Mouse (Mus musculus) lung, embryonic 16.5 days (tissue): Measurements from ENCODE around the gene Agpat2. TPM values are rescaled to one million over a fixed set of nuclear protein-coding genes. Genes with fewer than 3 reads are reported as not detected.

Experiments
- ATAC-seq: fragments of 200-750 bp; cut with Nextera tagmentation; 2 replicates; pipeline ENCODE4 v1.8.0; 2017; ENCODE audit warnings: low read depth, mild to moderate bottlenecking, moderate library complexity
- H3K27ac ChIP-seq: fragments of 300-500 bp; sonication (generic); 2 replicates; pipeline ENCODE4 v1.5.1; 2014; ENCODE audit warnings: mild to moderate bottlenecking, control low read depth, low read length
- H3K27me3 ChIP-seq: fragments of 300-500 bp; sonication (generic); 2 replicates; pipeline ENCODE4 v1.6.1; 2014; ENCODE audit warnings: low read depth, low read length, mixed read lengths; ENCODE audit not compliant: control insufficient read depth, insufficient read depth
- H3K36me3 ChIP-seq: fragments of 300-500 bp; sonication (generic); 2 replicates; pipeline ENCODE4 v1.6.1; 2014; ENCODE audit warnings: low read length; ENCODE audit not compliant: control insufficient read depth, insufficient read depth
- H3K4me1 ChIP-seq: fragments of 300-500 bp; sonication (generic); replicated peaks from 2 replicates; pipeline ENCODE4 v1.6.1; 2014; ENCODE audit warnings: low read length, mixed read lengths; ENCODE audit not compliant: control insufficient read depth, insufficient read depth
- H3K4me2 ChIP-seq: fragments of 300-500 bp; sonication (generic); 2 replicates; pipeline ENCODE4 v1.6.1; 2014; ENCODE audit warnings: low read depth, low read length, control low read depth
- H3K4me3 ChIP-seq: fragments of 300-500 bp; sonication (generic); 2 replicates; pipeline ENCODE4 v1.5.1; 2014; ENCODE audit warnings: mild to moderate bottlenecking, low read length, control low read depth
- H3K9ac ChIP-seq: fragments of 300-500 bp; sonication (generic); 2 replicates; pipeline ENCODE4 v1.6.1; 2014; ENCODE audit warnings: low read length, control low read depth
- H3K9me3 ChIP-seq: fragments of 300-500 bp; sonication (generic); 2 replicates; pipeline ENCODE4 v1.6.1; 2016; ENCODE audit warnings: low read length; ENCODE audit not compliant: control insufficient read depth
- WGBS: fragments of 180-500 bp; shearing (Covaris S2); extraction: QIAGEN DNeasy Blood & Tissue Kit; methylation state at CpG from one replicate; pipeline ENCODE4 v1.1.7; 2014; 5-methylcytosine and 5-hydroxymethylcytosine counted together
- polyA plus RNA-seq: library from polyadenylated mRNA; unstranded; fragments of >200 nt; fragmentation: Nextera tagmentation; extraction: Ambion mirVana; gene quantifications from 2 replicates; pipeline ENCODE4 v1.2.1, GENCODE M21; 2015

The Agpat2 gene
- polyA plus RNA-seq, 1 experiment from 2014 or later, result 43.0 TPM

DNA sequence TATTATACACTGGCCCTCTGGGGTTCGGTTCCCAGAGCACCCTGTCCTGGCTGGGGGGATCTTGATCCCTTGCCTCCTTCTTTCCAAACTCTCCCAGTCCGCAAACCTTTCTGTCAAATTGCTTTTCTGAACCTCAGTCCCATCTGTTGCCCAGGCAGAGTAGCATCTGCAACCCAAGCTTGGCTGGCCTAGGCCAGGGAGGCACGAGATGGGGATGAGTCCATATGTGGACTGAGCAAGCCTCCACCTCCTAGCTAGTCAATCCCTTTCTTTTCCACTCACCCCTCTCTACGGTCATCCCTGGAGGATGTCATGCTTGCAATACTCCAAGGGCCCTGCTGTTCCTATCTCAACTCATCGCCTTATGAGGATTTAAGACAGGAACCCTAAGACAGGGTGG lies 1.6 kb downstream of the Agpat2 start:
- ATAC-seq, result no peak
- peaks cover 31% of the 10 kb centered on the region for H3K4me1 ChIP-seq

DNA sequence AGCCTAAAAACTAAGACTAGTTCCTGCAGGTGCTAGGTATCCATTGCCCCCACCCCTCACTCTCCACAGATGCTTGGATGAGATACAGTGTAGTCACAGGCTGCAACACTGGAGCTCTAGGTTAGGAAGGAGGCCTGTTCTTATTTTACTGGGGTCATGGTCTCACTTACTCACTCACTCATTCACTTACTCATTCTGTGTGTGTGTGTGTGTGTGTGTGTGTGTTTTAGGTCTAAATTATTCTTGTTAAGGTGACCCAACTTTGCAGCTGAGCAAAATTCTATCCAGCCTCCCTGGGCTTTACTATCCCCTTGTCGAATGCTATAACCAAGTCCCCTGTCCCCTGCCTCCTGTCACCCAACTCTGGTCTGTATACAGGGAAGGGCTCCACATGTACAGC lies 2.6 kb downstream of the Agpat2 start:
- Histone ChIP-seq H3K36me3 (no peaks in the 10 kb centered on the region), H3K4me2 (no peak overlapping the region), H3K9ac (no peak overlapping the region), H3K27me3 (no peaks in the 10 kb centered on the region), H3K27ac (no peak overlapping the region), H3K4me3 (no peak overlapping the region), H3K9me3 (no peaks in the 10 kb centered on the region), H3K4me1 (peaks cover 20% of the 10 kb centered on the region)
- WGBS, result 78% methylated on average over 1 of the region's 1 CpGs
- ATAC-seq, result no peak

More for the DNA sequence above, 1.6 kb downstream of the Agpat2 start:
- no peak overlapping the region for H3K27ac ChIP-seq
- H3K4me3 ChIP-seq, result peak overlapping the region; percentile 78
- H3K9ac ChIP-seq, result peak overlapping the region; percentile 87
- H3K9me3 ChIP-seq, result no peaks in the 10 kb centered on the region
- peak overlapping the region; percentile 80 for H3K4me2 ChIP-seq
- WGBS, result 84% methylated on average over 5 of the region's 5 CpGs
- H3K27me3 ChIP-seq, result no peaks in the 10 kb centered on the region
- no peaks in the 10 kb centered on the region for H3K36me3 ChIP-seq

GRCm38 (mm10) chr2:26600664-26601063 lies 3.6 kb downstream of the Agpat2 start:
- Histone ChIP-seq H3K9me3 (no peaks in the 10 kb centered on the region), H3K27me3 (no peaks in the 10 kb centered on the region), H3K4me3 (no peak overlapping the region), H3K4me1 (peaks cover 14% of the 10 kb centered on the region), H3K36me3 (peaks cover 4% of the 10 kb centered on the region), H3K4me2 (no peak overlapping the region), H3K27ac (no peak overlapping the region), H3K9ac (no peak overlapping the region)
- WGBS, result 87% methylated on average over 2 of the region's 2 CpGs
- ATAC-seq, result no peak

DNA sequence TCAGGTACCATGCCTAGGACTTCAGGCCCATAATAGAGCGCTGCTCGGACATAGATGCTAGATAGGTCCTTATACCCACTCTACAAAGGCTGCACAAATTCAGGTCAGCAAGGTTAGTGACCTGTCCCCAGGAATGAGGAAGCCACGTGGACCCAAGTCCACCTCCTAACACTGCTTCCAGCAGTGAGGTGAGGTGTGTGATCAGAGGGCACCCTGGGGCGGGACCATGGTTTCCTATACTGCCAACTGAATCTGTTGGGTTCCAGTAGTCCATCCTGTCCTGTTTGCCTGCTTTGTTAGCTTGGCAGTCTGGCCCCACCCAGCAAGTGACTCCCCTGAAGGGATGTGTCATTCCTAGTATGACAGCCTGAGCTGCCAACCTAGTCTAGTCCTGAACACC lies 4.3 kb downstream of the Agpat2 start:
- Histone ChIP-seq H3K9ac (no peak overlapping the region), H3K9me3 (no peaks in the 10 kb centered on the region), H3K36me3 (peaks cover 4% of the 10 kb centered on the region), H3K27me3 (no peaks in the 10 kb centered on the region), H3K4me1 (peaks cover 14% of the 10 kb centered on the region), H3K4me2 (no peak overlapping the region), H3K4me3 (no peak overlapping the region), H3K27ac (no peak overlapping the region)
- 85% methylated on average over 4 of the region's 4 CpGs for WGBS
- no peak for ATAC-seq

DNA sequence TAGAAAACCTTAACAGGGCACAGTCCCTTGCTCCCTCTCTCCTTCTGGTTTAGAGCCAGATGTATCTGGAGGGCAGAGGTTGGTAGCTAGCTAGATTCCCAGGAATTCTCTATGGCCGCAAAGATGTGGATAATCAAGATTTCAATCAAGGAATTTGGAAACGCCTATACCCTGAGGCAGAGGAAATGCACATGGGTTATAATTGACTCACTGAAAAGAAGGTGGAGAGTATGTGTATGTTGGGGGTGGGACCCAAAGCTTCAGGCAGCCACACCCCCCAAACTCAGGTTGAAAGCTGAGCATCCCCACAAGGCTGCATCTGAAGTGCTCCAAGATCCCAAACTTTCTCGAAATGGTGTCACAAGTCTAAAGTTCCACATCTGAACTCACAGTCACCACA lies 5.8 kb downstream of the Agpat2 start:
- no peak overlapping the region for H3K4me2 ChIP-seq
- H3K27me3 ChIP-seq, result no peaks in the 10 kb centered on the region
- peaks cover 9% of the 10 kb centered on the region for H3K36me3 ChIP-seq
- WGBS, result 68% methylated on average over 3 of the region's 3 CpGs
- no peak overlapping the region for H3K4me3 ChIP-seq
- no peak overlapping the region for H3K27ac ChIP-seq
- no peaks in the 10 kb centered on the region for H3K9me3 ChIP-seq
- ATAC-seq, result no peak
- peaks cover 11% of the 10 kb centered on the region for H3K4me1 ChIP-seq
- H3K9ac ChIP-seq, result no peak overlapping the region

- H3K4me1 ChIP-seq, result peaks cover 5% of the 10 kb centered on the region
- ATAC-seq, result no peak
- no peak overlapping the region for H3K4me3 ChIP-seq
- no peak overlapping the region for H3K27ac ChIP-seq
- H3K9me3 ChIP-seq, result no peaks in the 10 kb centered on the region
- WGBS, result 81% methylated on average over 2 of the region's 2 CpGs
- H3K4me2 ChIP-seq, result no peak overlapping the region
- peaks cover 9% of the 10 kb centered on the region for H3K36me3 ChIP-seq
- no peaks in the 10 kb centered on the region for H3K27me3 ChIP-seq
- no peak overlapping the region for H3K9ac ChIP-seq
Measured at GRCm38 (mm10) chr2:26597810-26598209, 6.4 kb downstream of the Agpat2 start.

- no peak overlapping the region for H3K27ac ChIP-seq
- no peaks in the 10 kb centered on the region for H3K4me1 ChIP-seq
- no peak for ATAC-seq
- H3K4me2 ChIP-seq, result no peak overlapping the region
- H3K36me3 ChIP-seq, result peaks cover 13% of the 10 kb centered on the region
- no peaks in the 10 kb centered on the region for H3K9me3 ChIP-seq
- H3K4me3 ChIP-seq, result no peak overlapping the region
- H3K27me3 ChIP-seq, result no peaks in the 10 kb centered on the region
- 88% methylated on average over 3 of the region's 3 CpGs for WGBS
- H3K9ac ChIP-seq, result no peak overlapping the region
Measured at GRCm38 (mm10) chr2:26596898-26597297, 7.3 kb downstream of the Agpat2 start.

- H3K27me3 ChIP-seq, result no peaks in the 10 kb centered on the region
- no peak overlapping the region for H3K4me3 ChIP-seq
- H3K4me1 ChIP-seq, result peaks cover 8% of the 10 kb centered on the region
- no peak overlapping the region for H3K4me2 ChIP-seq
- WGBS, result 77% methylated on average over 11 of the region's 11 CpGs
- H3K9ac ChIP-seq, result no peak overlapping the region
- H3K9me3 ChIP-seq, result no peaks in the 10 kb centered on the region
- no peak overlapping the region for H3K27ac ChIP-seq
- no peak for ATAC-seq
- peaks cover 17% of the 10 kb centered on the region for H3K36me3 ChIP-seq
Measured at GRCm38 (mm10) chr2:26595725-26596435, 8.3 kb downstream of the Agpat2 start.

GRCm38 (mm10) chr2:26594934-26595724 lies 9.1 kb downstream of the Agpat2 start:
- no peak overlapping the region for H3K4me3 ChIP-seq
- no peak overlapping the region for H3K27ac ChIP-seq
- no peak overlapping the region for H3K9ac ChIP-seq
- H3K27me3 ChIP-seq, result no peaks in the 10 kb centered on the region
- ATAC-seq, result peak; percentile 41
- peaks cover 9% of the 10 kb centered on the region for H3K4me1 ChIP-seq
- peaks cover 20% of the 10 kb centered on the region for H3K36me3 ChIP-seq
- no peak overlapping the region for H3K4me2 ChIP-seq
- 44% methylated on average over 6 of the region's 6 CpGs for WGBS
- no peaks in the 10 kb centered on the region for H3K9me3 ChIP-seq
